Mouse (Mus musculus) myocyte (in vitro differentiated cells): ENCODE measurements around the gene Ddr2.

Source experiments
- POLR2A ChIP-seq: IDR thresholded peaks from one replicate; pipeline ENCODE4 v1.6.1; 2011; ENCODE audit warnings: low read depth, mild to moderate bottlenecking, control low read depth, moderate library complexity; ENCODE audit not compliant: insufficient read length
- POLR2AphosphoS2 ChIP-seq: IDR thresholded peaks from one replicate; pipeline ENCODE4 v1.6.1; 2011; ENCODE audit warnings: low read depth, control low read depth; ENCODE audit not compliant: insufficient read length
- SRF ChIP-seq: IDR thresholded peaks from one replicate; pipeline ENCODE4 v1.6.1; 2011; ENCODE audit warnings: low read depth; ENCODE audit not compliant: control insufficient read depth, insufficient read length

DNA sequence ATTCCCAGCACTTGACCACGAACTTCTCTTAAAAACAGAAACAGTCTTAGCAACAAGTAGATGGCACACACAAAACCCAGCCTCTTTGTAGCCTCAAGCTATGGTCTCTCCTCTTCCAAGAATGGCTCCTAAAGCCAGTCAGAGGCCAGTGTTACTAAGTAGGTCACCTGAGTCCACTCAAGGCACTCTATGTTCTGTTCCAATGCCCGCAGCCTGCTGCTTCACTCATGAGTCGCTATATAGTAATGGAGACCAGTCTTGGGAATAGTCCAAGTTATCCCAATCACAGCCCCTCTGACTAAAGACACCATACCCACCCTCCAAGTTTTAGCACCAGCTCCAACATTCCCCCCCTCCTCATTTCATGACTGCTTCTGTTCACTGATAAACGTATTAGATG, 35.0 kb upstream of the Ddr2 start:
- TF ChIP-seq SRF (no peak), POLR2A (no peak), POLR2AphosphoS2 (no peak)
